Mouse (Mus musculus) splenic B cell, adult 2 months (primary cell): ENCODE measurements around the gene Txnrd3.
A peak's percentile ranks its signal among the peaks of the same experiment; 100 is the strongest.

Experiments
- DNase-seq: peaks from one replicate; pipeline ENCODE4 v3.0.0-alpha.2; 2011; ENCODE audit warnings: low read depth, low spot score
- H3K27me3 ChIP-seq: 2 replicates; pipeline ENCODE4 v1.6.1; 2012; ENCODE audit warnings: mild to moderate bottlenecking, low read length, moderate library complexity, mixed read lengths; ENCODE audit not compliant: control insufficient read depth, poor library complexity, insufficient read depth, severe bottlenecking
- H3K36me3 ChIP-seq: 2 replicates; pipeline ENCODE4 v1.6.1; 2012; ENCODE audit warnings: mild to moderate bottlenecking, low read length, moderate library complexity, mixed read lengths; ENCODE audit not compliant: control insufficient read depth, poor library complexity, insufficient read depth, severe bottlenecking

Gene Txnrd3

DNA sequence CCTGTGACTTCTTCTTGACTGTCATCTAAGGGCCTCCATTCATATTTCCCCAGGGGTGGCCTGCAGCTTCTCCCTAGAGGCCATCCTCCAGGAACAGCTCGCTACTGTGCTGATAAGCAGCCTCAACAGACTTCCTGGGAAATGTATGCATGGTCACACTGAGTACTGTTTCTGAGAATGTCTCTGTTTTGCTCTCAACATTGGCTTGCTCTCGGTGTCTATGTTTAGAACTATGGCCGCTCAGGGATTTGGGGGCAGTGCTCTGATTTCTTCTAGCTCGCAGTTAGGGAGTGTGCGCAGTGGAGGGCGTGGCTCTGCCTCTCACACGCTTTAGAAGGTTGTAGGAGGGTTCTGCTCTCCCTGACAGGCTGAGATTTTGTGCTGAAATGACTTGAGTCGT lies 9.4 kb upstream of the Txnrd3 start:
- Histone ChIP-seq H3K27me3 (no peaks in the 10 kb centered on the region), H3K36me3 (no peaks in the 10 kb centered on the region)
- no peak for DNase-seq

DNA sequence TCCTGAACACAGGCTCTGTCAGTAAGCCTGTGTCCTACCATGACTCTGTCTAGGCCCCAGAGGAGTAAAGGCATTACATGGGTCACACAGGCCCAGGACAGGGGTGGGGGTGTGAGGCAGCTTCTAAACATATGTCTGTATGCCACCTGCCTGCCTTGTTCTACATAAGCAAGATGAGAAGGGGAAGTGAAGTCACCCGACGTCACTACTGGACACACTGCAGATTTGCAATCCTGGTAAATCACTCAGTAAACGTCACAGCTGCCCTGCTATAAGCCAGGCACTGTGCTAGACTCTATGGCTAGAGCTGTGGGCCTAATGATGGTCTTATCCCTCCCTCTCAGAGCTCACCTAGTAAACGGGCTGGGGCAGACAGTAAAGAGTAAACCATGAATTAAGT lies 5.8 kb upstream of the Txnrd3 start:
- no peaks in the 10 kb centered on the region for H3K27me3 ChIP-seq
- no peaks in the 10 kb centered on the region for H3K36me3 ChIP-seq
- DNase-seq: peak; percentile 29

DNA sequence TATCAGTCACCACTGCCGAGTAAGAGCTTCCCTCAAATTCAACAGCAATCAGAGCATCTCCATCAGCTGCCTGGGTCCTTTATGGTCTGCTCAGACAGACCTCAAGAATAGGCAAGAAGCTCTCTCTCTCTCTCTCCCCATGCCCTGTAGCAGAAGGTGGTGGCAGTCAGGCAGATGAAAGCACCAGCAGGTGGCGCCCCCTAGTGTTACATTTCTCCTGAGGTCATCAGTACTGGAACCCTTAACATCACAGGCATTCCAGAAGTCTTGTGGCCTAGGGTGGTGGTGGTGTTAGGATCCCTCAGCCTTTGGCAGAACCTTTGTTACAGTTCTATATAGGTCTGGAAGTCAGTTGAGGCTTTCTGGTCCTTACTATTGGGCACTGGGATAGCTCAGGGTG lies 4.8 kb upstream of the Txnrd3 start:
- DNase-seq: peak; percentile 76
- no peaks in the 10 kb centered on the region for H3K27me3 ChIP-seq
- no peaks in the 10 kb centered on the region for H3K36me3 ChIP-seq

DNA sequence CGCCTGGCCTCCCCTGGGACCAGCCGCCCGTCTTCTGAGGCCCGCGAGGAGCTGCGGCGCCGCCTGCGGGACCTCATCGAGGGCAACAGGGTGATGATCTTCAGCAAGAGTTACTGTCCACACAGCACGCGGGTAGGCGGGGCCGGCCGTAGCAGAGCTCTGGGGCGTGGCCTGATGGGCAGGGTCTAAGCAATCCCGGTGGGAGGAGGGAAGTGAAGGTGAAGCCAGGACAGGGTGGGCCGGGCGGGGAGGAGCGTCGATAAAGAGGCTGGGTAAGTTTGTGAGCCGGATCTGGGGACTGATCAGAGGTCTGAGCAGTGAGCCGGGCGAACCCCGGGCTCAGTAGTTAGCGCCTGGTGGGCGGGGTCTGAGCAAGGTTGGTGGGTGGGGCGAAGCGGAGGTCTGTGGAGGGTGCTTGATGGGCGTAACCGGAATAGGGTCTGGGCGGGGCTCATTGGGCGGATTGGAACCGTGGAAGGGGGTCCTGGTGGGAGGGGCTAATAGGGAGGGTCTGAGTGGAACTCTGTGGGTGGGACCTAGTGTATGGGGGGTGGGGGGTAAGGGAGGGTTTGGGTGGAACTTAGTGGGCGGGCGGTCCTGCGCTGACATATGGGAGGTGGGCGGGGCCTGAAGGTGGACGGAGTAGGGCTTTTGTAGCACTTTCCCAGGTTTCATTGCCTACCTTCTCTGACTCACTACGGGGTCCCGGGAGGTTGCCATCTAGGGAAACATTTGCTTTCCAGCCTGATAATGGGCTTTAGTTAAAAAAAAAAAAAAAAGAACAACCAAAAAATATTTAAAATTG lies 685 bp downstream of the Txnrd3 start:
- DNase-seq: peak; percentile 95
- Histone ChIP-seq H3K27me3 (no peaks in the 10 kb centered on the region), H3K36me3 (no peaks in the 10 kb centered on the region)

DNA sequence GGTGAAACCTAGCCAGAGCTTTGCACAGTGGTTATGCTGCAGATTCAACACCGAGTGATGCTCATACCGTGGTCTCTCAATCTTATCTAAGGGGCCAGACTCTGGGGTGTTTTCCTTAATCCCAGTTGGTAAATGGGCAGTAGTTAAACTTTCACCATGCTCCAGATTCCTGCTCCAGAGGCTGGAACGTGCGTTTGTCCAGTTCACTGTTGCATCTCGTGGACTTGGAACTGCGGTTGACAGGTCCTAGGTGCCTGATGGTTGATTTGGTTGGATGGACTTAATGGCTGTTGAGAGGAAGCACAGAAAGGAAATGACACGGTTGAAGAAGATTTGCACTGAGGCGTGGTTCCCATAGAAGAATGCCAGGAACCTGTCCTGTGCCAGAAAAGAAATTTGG lies 6.1 kb downstream of the Txnrd3 start:
- DNase-seq: peak; percentile 29
- no peaks in the 10 kb centered on the region for H3K36me3 ChIP-seq
- H3K27me3 ChIP-seq: no peaks in the 10 kb centered on the region

DNA sequence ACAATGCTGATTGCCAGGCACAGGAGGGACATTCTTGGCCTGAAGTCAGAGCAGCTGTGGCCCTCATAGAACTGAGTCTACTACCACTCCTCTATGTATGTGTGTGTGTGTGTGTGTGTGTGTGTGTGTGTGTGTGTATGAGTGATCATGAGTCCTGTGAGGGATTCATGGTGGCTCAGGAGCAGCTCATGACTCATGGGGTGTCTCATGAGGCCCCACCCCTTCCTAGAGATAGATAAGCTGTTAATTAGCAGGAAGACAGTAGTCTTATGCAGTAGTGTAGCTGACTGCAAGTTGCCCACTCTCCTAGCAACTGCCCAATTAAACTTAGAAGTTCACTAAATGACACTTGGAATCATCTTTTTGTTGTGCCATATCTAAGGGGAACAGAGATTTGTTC lies 8.0 kb downstream of the Txnrd3 start:
- Histone ChIP-seq H3K27me3 (no peaks in the 10 kb centered on the region), H3K36me3 (no peaks in the 10 kb centered on the region)
- no peak for DNase-seq

DNA sequence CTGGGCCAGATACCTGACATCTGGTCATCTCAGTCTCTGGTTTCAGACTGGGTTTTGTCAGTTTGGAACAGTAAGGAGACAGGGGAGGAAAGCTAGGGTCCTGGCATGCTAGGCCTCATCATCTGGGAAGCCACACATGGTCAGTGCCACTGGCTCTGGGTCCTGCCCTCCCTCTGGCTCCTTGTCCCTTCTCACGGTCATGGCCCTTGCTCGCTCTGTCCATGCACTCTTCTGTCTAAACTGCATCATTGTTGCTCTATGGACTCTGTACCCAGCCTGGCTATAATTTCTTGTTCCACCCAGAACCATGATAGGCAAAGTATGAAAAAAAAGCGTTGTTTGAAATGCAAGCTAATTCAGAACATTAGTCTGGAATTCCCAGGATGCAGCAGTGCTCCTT lies 11.2 kb downstream of the Txnrd3 start:
- H3K27me3 ChIP-seq: no peaks in the 10 kb centered on the region
- no peaks in the 10 kb centered on the region for H3K36me3 ChIP-seq
- no peak for DNase-seq

DNA sequence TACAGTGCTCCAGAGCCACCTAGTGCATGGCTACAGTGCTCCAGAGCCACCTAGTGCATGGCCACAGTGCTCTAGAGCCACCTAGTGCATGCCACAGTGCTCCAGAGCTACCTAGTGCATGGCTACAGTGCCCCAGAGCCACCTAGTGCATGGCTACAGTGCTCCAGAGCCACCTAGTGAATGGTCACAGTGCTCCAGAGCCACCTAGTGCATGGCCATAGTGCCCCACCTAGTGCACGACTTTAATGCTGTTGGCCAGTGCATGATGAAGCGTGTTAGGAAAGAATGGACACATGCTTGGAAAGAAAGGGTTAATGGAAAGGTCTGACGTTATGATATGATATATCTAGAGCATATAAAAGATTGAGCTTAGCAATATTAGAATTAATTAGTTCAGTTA lies 14.6 kb downstream of the Txnrd3 start:
- Histone ChIP-seq H3K27me3 (no peaks in the 10 kb centered on the region), H3K36me3 (no peaks in the 10 kb centered on the region)
- DNase-seq: no peak

DNA sequence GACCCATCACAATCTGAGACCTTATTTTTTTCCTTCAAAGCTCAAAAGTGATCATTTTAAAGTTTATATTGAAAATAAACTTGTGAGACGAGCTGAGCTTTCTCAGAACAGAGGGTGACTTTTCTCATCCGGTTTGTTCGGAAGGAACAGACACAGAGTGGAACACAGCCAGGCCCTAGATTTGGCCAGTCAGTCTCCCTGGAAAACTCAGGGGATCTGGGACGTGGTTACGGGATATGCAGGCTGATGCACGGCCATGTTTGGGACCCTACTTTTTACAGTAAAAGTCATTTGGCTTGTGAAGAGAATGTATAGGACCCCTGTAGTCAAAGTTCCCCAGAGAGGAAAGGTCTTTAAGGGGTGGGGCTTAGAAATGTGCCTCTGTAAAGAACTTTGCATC lies 15.1 kb downstream of the Txnrd3 start:
- Histone ChIP-seq H3K36me3 (no peaks in the 10 kb centered on the region), H3K27me3 (no peaks in the 10 kb centered on the region)
- DNase-seq: no peak

DNA sequence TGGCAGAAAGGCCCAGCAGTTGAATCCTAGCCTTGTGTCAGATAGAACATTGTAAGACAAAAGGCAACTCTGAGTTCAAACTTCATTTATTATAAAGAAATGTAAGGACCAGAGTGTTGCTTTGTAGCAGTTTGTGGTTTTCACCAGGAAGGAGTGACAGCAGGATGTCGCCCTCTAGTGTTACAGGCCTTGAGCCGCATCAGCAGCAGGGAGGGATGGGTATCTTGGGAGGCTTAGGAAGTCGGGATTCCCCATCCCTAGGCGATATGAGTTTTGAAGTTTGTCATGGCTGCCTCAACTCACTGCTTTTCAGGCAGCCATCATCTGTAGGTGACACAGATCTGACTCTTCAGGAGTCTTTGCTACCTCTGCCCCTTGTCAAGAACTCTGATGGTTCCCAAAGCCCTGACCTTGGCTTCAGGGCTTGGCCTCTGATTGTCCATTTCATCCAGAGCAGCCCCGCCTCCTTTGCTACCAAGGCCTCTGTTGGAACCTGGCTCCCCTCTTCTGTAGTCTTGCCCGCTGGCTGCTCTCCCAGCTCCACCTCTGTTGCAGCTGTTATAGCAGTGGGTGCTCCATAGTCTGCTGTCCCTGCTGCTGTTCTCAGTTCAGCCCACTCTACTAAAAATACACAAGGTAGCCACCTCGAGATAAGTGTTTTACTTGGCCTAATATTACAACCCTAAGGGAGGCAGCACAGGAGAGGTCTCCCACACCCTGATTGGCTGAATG lies 16.1 kb downstream of the Txnrd3 start:
- peak; percentile 56 for DNase-seq
- Histone ChIP-seq H3K27me3 (no peaks in the 10 kb centered on the region), H3K36me3 (no peaks in the 10 kb centered on the region)

DNA sequence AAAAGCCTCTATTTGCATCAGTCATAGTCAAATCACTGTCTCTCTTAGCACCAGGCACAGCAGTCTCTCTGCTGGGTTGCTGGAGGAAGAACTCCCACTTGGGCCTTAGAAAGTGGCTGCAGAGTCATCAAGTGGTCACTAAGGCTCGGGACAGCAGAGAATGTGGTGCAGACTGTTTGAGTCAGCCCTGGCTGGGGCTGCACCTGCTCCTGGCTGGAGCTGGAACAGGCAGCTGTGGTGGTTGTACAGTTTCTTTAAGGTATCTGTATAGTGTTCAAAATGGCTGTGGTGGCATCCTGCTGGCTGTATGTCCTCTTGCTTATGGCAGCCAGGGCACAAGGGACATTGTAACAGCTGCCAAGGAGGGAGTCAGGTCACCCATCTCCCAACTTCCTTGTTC lies 16.7 kb downstream of the Txnrd3 start:
- Histone ChIP-seq H3K27me3 (no peaks in the 10 kb centered on the region), H3K36me3 (no peaks in the 10 kb centered on the region)
- DNase-seq: no peak

DNA sequence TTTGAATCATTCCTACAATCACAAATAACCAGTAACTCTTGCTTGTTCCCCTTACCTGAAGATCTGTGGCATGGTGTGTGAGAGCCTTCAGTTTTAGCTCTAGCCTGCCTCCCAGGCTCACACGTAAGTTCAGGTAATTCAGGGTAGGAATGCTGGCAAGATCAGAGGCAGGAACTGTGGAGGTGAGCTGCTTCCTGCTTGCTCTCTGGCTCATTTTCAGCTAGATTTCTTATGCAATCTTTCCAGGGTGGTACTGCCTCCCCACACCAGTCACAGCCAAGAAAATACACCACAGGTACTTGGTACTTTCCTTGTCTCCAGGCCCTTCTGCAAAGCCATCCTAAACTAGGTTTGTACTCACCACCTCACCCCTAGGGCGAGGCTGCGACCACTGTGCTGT lies 18.7 kb downstream of the Txnrd3 start:
- no peaks in the 10 kb centered on the region for H3K27me3 ChIP-seq
- H3K36me3 ChIP-seq: no peaks in the 10 kb centered on the region
- no peak for DNase-seq

DNA sequence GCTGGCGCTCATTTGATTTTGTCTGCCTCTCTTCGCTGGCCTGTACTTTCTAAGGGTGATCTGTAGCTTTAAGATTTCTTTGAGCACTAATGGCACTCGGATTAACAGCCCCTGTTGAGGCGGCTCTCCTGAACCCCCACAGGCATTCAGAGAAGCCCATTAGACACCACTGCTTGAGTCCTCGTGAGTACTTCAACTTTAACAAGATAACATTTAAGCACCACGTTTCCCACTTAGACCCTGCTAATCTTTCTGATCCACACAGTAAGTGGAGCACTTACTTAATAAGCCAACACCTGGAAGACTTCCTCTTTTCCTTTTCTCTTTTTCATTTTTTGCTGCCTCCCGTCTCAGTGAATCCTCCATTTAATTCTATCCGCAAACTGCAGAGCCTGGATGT lies 21.4 kb downstream of the Txnrd3 start:
- Histone ChIP-seq H3K27me3 (no peaks in the 10 kb centered on the region), H3K36me3 (no peaks in the 10 kb centered on the region)
- no peak for DNase-seq

DNA sequence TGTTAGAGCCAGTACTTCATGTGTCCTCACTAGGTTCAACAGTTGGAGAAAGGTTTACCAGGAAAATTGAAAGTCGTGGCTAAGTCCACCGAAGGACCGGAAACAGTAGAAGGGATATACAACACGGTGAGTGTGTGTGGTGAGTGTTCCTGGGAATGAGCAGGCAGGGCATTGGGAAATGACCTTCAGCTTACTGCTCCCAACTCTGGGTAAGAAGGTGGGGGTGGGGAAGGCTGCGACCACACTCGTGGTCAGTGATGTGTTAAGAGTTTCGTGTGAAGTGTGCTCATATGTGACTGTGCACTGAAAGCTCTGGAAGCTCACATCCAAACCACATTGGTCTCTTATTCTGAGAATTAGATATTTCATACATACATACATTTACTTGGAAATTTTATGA lies 21.9 kb downstream of the Txnrd3 start:
- no peaks in the 10 kb centered on the region for H3K27me3 ChIP-seq
- no peaks in the 10 kb centered on the region for H3K36me3 ChIP-seq
- no peak for DNase-seq

DNA sequence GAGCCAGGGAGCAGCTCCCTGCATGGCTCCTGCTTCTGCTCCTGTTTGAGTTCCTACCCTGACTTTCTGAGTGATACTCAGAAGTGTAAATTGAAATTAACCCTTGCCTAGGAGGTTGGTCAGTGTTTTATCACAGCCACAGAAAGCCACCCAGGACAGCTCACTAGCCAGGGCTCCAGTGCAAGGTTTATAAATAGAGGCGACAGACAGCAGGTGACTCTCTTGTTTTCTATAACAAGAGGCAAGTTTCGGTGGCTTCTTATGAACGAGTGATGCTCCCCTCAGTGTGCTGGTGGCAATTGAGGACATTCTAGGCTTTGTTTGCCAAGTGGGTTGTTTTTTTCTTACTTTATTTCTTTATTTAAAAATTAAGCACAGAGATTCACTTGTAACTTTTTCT lies 23.2 kb downstream of the Txnrd3 start:
- no peak for DNase-seq
- H3K27me3 ChIP-seq: no peaks in the 10 kb centered on the region
- no peaks in the 10 kb centered on the region for H3K36me3 ChIP-seq
